Mouse (Mus musculus) testis, adult 2 months (tissue): Measurements from ENCODE around the gene Tac2. TPM values are rescaled to one million over a fixed set of nuclear protein-coding genes. Genes with fewer than 3 reads are reported as not detected.
A peak's percentile ranks its signal among the peaks of the same experiment; 100 is the strongest.

ENCODE experiments used
- H3K27ac ChIP-seq: fragments of 200-500 bp; 2 replicates; pipeline ENCODE4 v1.5.1; 2012; ENCODE audit warnings: low read depth, low read length; ENCODE audit not compliant: control insufficient read depth, insufficient read depth
- H3K27me3 ChIP-seq: fragments of 200-500 bp; 2 replicates; pipeline ENCODE4 v1.6.1; 2012; ENCODE audit warnings: mild to moderate bottlenecking, low read length, moderate library complexity; ENCODE audit not compliant: control insufficient read depth, insufficient read depth
- H3K36me3 ChIP-seq: fragments of 200-500 bp; 2 replicates; pipeline ENCODE4 v1.6.1; 2012; ENCODE audit warnings: mild to moderate bottlenecking, low read length; ENCODE audit not compliant: control insufficient read depth, insufficient read depth
- H3K4me1 ChIP-seq: fragments of 200-500 bp; 2 replicates; pipeline ENCODE4 v1.6.1; 2012; ENCODE audit warnings: low read length; ENCODE audit not compliant: control insufficient read depth, insufficient read depth
- H3K4me3 ChIP-seq: fragments of 200-500 bp; 2 replicates; pipeline ENCODE4 v1.5.1; 2012; ENCODE audit warnings: low read depth, mild to moderate bottlenecking, low read length, moderate library complexity, mixed read lengths; ENCODE audit not compliant: control insufficient read depth
- CTCF ChIP-seq: fragments of 200-500 bp; IDR thresholded peaks from 2 replicates; pipeline ENCODE4 v1.5.1; 2012; ENCODE audit warnings: low read depth, mild to moderate bottlenecking, inconsistent platforms, low read length, moderate library complexity; ENCODE audit not compliant: control insufficient read depth, insufficient read depth, insufficient replicate concordance
- POLR2A ChIP-seq: fragments of 200-500 bp; IDR thresholded peaks from 2 replicates; pipeline ENCODE4 v1.6.1; 2012; ENCODE audit warnings: low read depth, mild to moderate bottlenecking, inconsistent platforms, low read length, moderate library complexity; ENCODE audit not compliant: control insufficient read depth
- polyA plus RNA-seq: library from polyadenylated mRNA; depleted of rRNA; stranded (reverse); fragments of >200 nt; gene quantifications from 2 replicates; pipeline ENCODE4 v1.2.3, GENCODE M21; 2012

Gene Tac2
- polyA plus RNA-seq, 1 experiment = not detected

- no peaks in the 10 kb centered on the region for H3K27me3 ChIP-seq
- H3K4me3 ChIP-seq = no peak overlapping the region
- no peaks in the 10 kb centered on the region for H3K4me1 ChIP-seq
- H3K27ac ChIP-seq = no peak overlapping the region
- TF ChIP-seq POLR2A (no peak), CTCF (no peak)
- no peaks in the 10 kb centered on the region for H3K36me3 ChIP-seq
These were observed 858 bp downstream of the Tac2 start for GRCm38 (mm10) chr10:127725136-127725535.

- Histone ChIP-seq H3K4me3 (no peak overlapping the region), H3K4me1 (no peaks in the 10 kb centered on the region), H3K27ac (no peak overlapping the region), H3K27me3 (no peaks in the 10 kb centered on the region), H3K36me3 (no peaks in the 10 kb centered on the region)
- TF ChIP-seq POLR2A = no peak
- no peak for TF ChIP-seq CTCF
These were observed 4.2 kb downstream of the Tac2 start for GRCm38 (mm10) chr10:127728437-127728836.

- no peak overlapping the region for H3K4me3 ChIP-seq
- H3K4me1 ChIP-seq = no peaks in the 10 kb centered on the region
- no peaks in the 10 kb centered on the region for H3K27me3 ChIP-seq
- no peak overlapping the region for H3K27ac ChIP-seq
- no peaks in the 10 kb centered on the region for H3K36me3 ChIP-seq
- TF ChIP-seq POLR2A = no peak
- no peak for TF ChIP-seq CTCF
These were observed 6.1 kb downstream of the Tac2 start for GRCm38 (mm10) chr10:127730285-127730932.

- TF ChIP-seq POLR2A (no peak), CTCF (no peak)
These were observed 6.6 kb downstream of the Tac2 start for GRCm38 (mm10) chr10:127730933-127731310.

GRCm38 (mm10) chr10:127731397-127731796 lies 7.1 kb downstream of the Tac2 start:
- Histone ChIP-seq H3K4me1 (no peaks in the 10 kb centered on the region), H3K36me3 (no peaks in the 10 kb centered on the region), H3K27me3 (no peaks in the 10 kb centered on the region), H3K27ac (no peak overlapping the region), H3K4me3 (no peak overlapping the region)
- no peak for TF ChIP-seq CTCF
- no peak for TF ChIP-seq POLR2A

More at GRCm38 (mm10) chr10:127730933-127731310, 6.6 kb downstream of the Tac2 start:
- Histone ChIP-seq H3K27me3 (no peaks in the 10 kb centered on the region), H3K27ac (no peak overlapping the region), H3K4me1 (no peaks in the 10 kb centered on the region), H3K36me3 (no peaks in the 10 kb centered on the region), H3K4me3 (no peak overlapping the region)

GRCm38 (mm10) chr10:127734434-127734833 lies 10.2 kb downstream of the Tac2 start:
- Histone ChIP-seq H3K36me3 (no peaks in the 10 kb centered on the region), H3K27ac (no peak overlapping the region), H3K4me1 (peaks cover 7% of the 10 kb centered on the region), H3K4me3 (no peak overlapping the region), H3K27me3 (no peaks in the 10 kb centered on the region)
- TF ChIP-seq POLR2A (no peak), CTCF (0 out of 2 replicates have a peak, but pooled peaks have one; percentile 14)

- H3K27me3 ChIP-seq = no peaks in the 10 kb centered on the region
- peaks cover 10% of the 10 kb centered on the region for H3K4me1 ChIP-seq
- H3K27ac ChIP-seq = no peak overlapping the region
- no peaks in the 10 kb centered on the region for H3K36me3 ChIP-seq
- TF ChIP-seq CTCF (no peak), POLR2A (no peak)
- no peak overlapping the region for H3K4me3 ChIP-seq
These were observed 12.0 kb downstream of the Tac2 start for GRCm38 (mm10) chr10:127736266-127736665.
